Mouse (Mus musculus): ENCODE data around the gene Uvrag.

The Uvrag gene

GRCm38 (mm10) chr7:98937079-98937813 lies 203.7 kb downstream of the Uvrag start:
- no peak for DNase-seq (ENCODE audit: low read depth, low spot score)

- DNase-seq (ENCODE audit: low read depth, low spot score) = no peak
These were observed 205.2 kb downstream of the Uvrag start for GRCm38 (mm10) chr7:98935757-98936156.

GRCm38 (mm10) chr7:98935193-98935592 lies 205.7 kb downstream of the Uvrag start:
- DNase-seq (ENCODE audit: low read depth, low spot score) = no peak

GRCm38 (mm10) chr7:98928336-98929025 lies 212.5 kb downstream of the Uvrag start:
- no peak for DNase-seq (ENCODE audit: low read depth, low spot score)

GRCm38 (mm10) chr7:98926906-98927528 lies 213.9 kb downstream of the Uvrag start:
- DNase-seq (ENCODE audit: low read depth, low spot score) = no peak

- DNase-seq (ENCODE audit: low read depth, low spot score) = no peak
These were observed 216.5 kb downstream of the Uvrag start for GRCm38 (mm10) chr7:98924380-98924869.

GRCm38 (mm10) chr7:98922984-98923383 lies 218.0 kb downstream of the Uvrag start:
- no peak for DNase-seq (ENCODE audit: low read depth, low spot score)

GRCm38 (mm10) chr7:98917407-98917806 lies 223.5 kb downstream of the Uvrag start:
- no peak for DNase-seq (ENCODE audit: low read depth, low spot score)

- DNase-seq (ENCODE audit: low read depth, low spot score) = no peak
These were observed 224.4 kb downstream of the Uvrag start for GRCm38 (mm10) chr7:98916581-98916980.

GRCm38 (mm10) chr7:98912953-98913360 lies 228.0 kb downstream of the Uvrag start:
- DNase-seq (ENCODE audit: low read depth, low spot score) = no peak

- DNase-seq (ENCODE audit: low read depth, low spot score) = no peak
These were observed 229.7 kb downstream of the Uvrag start for GRCm38 (mm10) chr7:98911276-98911675.

GRCm38 (mm10) chr7:98910712-98911111 lies 230.2 kb downstream of the Uvrag start:
- DNase-seq (ENCODE audit: low read depth, low spot score) = no peak

GRCm38 (mm10) chr7:98910164-98910563 lies 230.8 kb downstream of the Uvrag start:
- DNase-seq (ENCODE audit: low read depth, low spot score) = no peak

- no peak for DNase-seq (ENCODE audit: low read depth, low spot score)
These were observed 233.5 kb downstream of the Uvrag start for GRCm38 (mm10) chr7:98907476-98907875.

GRCm38 (mm10) chr7:98904659-98905362 lies 236.1 kb downstream of the Uvrag start:
- DNase-seq (ENCODE audit: low read depth, low spot score) = no peak

GRCm38 (mm10) chr7:98903884-98904283 lies 237.1 kb downstream of the Uvrag start:
- no peak for DNase-seq (ENCODE audit: low read depth, low spot score)

- peak; percentile 15 for DNase-seq (ENCODE audit: low read depth, low spot score)
These were observed 239.8 kb downstream of the Uvrag start for GRCm38 (mm10) chr7:98901120-98901519.

- DNase-seq (ENCODE audit: low read depth, low spot score) = no peak
These were observed 241.1 kb downstream of the Uvrag start for GRCm38 (mm10) chr7:98899815-98900214.

- DNase-seq (ENCODE audit: low read depth, low spot score) = no peak
These were observed 243.6 kb downstream of the Uvrag start for GRCm38 (mm10) chr7:98897323-98897722.

GRCm38 (mm10) chr7:98895501-98896095 lies 245.3 kb downstream of the Uvrag start:
- no peak for DNase-seq (ENCODE audit: low read depth, low spot score)

GRCm38 (mm10) chr7:98894768-98895167 lies 246.2 kb downstream of the Uvrag start:
- no peak for DNase-seq (ENCODE audit: low read depth, low spot score)
